Mouse (Mus musculus) right cerebral cortex, postnatal 14 days (tissue): ENCODE data around the gene Ipo13.

Source experiments
- DNase-seq: peaks from one replicate; pipeline ENCODE4 v3.0.0; 2022

Gene Ipo13

DNA sequence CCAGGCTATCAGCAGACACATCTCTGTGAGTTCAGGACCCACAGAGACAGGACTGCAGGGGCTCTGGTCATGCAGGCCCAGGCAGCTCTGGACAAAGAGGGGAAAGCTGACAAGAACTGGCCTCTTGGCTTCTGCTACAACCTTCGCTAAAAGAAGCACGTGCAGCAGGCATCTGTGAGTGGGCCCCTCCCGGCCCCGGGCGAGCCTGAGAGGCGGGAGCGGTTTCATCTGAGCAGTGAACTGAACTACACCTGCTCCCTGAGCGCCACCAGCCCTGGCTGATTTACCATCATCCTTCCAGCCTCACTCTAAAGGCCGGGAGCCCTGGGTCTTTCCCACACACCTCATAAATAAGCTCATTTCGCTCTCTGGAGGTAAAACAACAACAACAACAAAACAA is 36.5 kb downstream of the Ipo13 start:
- no peak for DNase-seq

DNA sequence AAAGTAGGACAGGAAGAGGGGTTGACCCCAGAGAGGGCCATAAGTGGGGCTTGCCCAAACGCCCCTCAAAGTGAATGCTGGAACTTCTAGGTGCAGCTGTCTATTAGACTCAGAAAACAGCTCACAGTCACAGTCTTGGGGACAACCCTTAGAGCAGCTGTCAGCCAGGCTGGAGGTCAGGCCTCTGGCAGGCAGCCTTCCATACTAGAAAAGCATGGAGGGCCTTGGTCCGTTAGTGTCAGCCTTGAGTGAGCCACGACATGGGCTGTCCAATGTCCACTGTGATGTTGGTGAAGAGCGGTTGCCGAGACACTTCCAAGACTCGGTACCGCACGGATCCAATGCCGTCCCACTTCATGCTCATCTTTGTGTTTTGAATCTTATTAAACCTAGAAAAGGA is 41.2 kb downstream of the Ipo13 start:
- no peak for DNase-seq

DNA sequence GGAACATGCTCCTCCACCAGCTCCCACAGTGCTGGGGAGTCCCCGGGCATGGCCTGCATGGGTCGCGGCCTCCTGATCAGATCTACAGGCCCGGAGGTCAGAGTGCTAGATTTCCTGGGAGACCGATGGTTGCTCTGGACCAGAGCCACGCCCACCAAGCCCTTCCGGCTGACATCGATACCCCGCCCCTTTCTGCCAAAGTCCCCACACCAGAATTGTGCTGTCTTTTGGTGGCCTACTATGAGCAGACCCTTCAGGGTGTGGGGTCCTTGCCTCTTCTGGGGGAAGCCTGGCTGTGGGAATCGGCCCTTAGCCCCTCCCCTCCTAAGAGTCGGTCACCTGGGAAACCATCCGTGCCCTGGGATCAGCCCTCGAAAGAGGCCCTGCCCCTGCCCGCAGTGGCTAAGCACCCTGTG is 42.3 kb downstream of the Ipo13 start, which contains the start of gene Ccdc24:
TSS of gene Ccdc24 (minus strand) at position 87 of the 416 bp plus-strand sequence.
- DNase-seq, result no peak

DNA sequence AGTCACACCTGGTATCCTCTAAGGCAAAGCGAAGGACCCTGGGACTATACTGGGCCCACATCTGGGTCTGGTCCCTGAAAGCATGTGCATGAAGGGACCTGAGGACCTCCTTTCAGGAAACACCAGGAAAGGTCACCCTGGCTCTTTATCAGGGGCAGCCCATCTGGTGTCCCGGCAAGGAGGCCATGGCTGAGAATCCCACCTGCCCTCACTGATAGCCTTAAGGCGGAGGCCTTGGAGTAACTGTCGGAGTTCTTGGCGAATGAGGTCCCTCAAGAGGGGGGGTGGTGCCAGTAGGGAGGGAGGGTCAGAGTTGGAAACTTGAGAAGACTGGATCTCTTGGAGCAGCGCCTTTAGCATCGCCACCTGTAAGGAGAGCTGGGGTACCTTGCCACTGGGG is 43.0 kb downstream of the Ipo13 start:
- DNase-seq, result no peak

DNA sequence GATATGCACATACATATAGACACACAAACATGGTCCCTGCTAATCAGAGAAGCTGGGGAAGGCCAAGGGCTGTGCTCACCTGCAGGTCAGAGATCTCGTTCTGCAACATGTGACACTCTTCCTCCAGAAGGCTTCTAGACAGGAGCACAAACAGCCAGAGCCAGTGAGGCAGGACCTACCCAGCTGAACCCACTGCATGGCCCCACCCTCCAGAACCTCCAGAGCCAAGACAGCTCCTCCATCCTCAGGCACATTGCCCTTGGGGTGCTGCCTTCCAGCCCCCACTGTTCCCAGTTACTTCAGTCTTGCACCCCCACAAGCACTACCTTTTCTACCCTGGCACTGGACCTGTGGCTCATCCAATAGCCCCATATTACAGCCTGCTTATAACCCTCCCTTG is 44.4 kb downstream of the Ipo13 start:
- DNase-seq, result no peak

DNA sequence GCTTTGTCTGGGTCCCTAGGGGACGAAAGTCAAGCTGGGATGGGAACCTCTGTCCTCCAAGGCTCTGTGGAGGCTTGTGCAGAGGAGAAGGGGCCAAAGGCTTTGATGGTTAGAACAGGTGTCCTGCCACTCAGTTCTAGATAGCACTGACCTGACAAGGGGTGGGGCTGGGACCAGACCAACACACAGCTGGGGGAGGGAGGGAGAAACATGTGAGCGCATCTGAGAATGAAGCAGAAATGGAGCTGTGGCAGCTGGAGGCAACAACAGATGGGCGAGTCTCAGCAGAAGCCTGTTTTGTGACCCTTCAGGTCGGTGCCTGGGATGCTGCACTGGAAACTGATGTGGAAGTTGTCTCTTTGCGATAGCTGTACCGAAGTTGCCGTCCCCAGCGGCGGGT is 45.5 kb downstream of the Ipo13 start:
- no peak for DNase-seq

DNA sequence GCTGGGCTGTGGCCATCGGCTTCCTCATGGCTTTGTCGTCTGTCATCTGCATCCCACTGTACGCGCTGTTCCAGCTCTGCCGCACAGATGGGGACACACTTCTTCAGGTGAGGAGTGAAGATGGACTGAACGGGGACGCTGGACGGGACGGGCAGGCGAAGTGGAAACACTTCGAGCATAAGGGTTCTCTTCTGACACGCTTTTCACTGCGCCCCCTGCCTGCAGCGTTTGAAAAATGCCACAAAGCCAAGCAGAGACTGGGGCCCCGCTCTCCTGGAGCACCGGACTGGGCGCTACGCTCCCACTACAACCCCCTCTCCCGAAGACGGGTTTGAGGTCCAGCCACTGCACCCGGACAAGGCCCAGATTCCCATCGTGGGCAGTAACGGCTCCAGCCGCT is 47.0 kb downstream of the Ipo13 start:
- DNase-seq, result peak; percentile 65

DNA sequence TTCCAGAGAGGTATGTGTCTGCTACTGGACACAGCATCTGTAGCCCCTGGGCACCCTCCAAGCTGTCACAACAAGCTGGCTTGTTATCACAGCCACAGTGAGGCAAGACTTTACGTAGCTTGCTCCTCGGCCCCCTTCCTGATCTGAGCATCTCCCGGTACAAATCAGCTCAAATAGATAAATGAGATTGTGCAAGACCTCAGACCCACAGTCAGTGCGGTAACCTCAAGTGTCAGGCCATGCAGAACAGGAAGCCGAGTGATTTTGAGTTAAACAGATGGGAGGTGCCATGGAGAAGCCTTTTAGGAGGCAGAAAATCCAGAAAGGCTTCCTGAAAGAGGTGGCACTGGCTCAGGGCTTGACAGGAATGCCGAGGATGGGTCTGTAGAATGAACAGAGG is 47.8 kb downstream of the Ipo13 start:
- DNase-seq, result no peak

DNA sequence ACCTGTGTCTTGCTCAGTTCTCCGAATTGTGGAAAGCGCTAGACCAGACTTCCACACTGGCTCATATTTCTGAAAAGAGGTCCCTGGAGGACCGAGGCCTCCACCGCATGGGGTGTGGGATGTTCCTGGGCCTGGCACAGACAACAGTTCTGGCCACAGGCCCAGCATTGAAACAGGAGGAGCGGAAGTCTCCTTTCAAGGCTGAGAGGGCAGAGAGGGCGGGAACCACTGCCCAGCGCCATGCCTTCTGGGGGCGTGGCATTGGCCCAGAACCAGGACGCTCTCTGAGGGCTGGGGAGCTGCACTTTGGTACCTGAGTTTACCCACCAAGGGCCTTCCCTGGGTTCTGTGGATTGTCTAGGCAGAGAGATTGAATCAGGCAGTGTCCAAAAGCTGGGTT is 48.7 kb downstream of the Ipo13 start:
- no peak for DNase-seq

DNA sequence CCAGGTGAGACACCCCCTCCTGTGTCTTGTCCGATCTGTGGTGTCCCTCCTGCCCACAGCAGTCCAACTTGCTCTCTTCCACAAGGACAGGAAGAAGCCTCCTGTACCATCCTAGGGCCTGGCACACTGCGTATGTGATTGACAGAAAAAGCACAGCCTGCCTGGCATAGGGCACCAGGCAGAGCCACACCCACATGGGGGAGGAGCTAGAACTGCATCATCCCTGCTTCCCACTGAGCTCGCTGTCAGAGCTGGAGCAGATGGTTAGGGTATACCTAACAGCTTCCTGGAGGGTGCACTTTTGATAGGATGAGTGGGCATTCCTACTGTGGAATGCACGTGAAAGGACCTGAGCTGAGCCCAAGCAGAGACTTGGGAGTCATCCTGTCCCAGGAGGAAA is 52.0 kb downstream of the Ipo13 start:
- peak; percentile 64 for DNase-seq

DNA sequence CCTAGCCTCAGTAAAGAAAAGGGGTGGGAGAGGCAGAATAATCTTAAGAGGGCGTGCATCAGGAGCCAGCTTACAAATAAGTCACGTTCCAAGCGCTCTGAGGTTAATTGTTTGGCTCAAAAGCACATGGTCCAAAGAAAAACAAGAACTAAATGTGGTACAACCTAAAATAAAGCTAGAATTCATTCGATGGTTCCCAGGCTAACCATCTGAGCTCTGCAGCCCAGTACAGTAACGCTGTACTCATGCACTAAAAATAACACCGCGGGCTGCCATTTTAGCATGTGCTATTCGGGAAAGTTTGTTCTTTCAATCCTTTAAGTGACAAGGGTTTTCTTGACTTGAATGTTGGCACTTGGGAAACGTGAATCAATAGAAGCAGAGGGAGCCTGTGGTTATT is 54.2 kb downstream of the Ipo13 start:
- no peak for DNase-seq

DNA sequence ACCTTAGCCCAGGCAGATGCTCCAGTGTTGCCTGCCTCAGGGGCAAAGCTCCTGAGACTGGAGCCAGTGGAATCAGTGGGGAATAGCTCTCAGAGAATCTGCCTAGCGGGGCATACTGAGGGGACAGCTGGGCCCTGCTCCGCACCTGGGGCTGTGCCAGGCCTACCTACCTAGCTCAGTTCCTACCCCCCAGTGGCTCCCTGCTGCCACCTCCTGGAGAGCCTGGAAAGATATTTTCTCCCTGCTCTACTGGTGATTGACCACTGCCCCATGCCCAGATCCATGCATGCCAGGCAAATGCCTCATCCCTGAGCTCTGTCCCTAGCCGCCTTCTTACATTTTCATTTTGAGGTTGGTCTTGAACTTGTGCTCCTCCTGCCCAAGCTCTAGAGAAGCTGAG is 56.0 kb downstream of the Ipo13 start:
- DNase-seq, result peak; percentile 71

DNA sequence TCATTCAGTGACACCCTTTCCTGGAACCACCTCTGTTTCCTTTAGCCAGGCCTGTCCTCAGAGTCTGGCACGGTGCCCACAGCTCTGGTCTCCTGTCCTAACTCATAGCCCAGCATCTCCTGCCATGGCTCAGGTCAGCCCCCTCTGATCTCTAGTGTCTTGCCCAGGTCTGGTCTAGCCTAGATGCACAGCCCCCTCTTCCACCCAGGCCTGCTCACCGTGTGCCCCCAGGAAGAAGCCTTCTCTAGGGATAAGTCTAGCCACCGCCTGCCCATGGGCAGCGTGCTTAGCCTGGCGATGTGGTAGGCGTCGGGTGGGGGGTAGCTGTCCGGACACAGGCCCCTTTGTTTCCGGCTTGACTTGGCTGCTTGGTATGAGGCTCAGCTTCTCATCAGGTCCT is 59.7 kb downstream of the Ipo13 start:
- peak; percentile 60 for DNase-seq

DNA sequence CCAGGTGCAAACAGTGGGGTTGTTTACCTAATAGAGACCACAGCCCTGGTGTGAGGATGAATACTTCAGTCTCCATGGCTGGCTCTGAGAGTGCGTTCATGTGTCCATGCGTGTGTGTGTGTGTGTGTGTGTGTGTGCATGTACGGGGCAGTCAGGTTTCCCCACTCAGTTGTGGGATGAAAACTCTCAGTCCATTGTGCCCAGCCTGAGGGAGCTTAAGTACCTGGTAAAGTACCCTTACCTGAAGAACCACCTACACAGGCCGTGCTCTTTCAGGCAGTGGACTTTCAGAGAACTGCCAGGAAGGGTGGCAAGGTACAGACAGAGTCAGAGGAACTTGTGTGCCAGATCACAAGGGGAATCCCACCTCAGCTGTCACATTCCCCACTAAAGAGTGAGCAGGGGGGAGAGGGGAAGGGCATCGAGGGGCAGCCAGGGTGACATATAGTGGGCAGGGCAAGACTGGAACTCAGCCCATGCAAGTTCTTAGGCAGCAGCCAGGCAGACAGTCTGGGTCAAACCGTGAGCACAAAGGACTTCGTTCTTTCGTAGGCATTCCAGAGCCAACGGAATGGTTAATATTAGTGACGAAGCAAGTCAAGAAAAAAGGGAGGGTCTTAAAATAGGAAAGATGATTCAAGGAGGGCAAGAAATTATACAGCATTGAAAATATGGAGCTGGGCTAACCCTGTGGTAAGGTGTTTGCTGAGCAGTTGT is 62.5 kb downstream of the Ipo13 start:
- no peak for DNase-seq

DNA sequence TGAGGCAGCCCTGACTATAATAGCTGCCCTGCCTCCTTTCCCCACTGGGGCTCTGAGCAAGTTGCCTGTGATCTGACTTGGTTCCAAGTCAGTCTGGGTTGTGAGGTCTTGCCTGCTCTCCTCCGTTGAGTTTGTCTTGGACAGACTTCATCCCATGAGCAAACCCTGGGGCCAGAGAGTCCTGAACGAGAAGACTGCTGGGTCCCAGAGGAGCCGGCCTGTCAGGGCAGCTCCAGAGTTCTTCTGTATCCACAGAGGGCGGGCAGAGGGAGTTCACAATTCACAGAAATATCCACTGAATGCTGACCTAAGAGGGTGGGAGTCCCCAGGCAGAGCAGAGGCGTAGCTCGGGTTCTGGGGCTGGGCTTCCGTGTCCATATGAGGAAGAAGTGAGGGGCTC is 63.9 kb downstream of the Ipo13 start:
- DNase-seq, result no peak

DNA sequence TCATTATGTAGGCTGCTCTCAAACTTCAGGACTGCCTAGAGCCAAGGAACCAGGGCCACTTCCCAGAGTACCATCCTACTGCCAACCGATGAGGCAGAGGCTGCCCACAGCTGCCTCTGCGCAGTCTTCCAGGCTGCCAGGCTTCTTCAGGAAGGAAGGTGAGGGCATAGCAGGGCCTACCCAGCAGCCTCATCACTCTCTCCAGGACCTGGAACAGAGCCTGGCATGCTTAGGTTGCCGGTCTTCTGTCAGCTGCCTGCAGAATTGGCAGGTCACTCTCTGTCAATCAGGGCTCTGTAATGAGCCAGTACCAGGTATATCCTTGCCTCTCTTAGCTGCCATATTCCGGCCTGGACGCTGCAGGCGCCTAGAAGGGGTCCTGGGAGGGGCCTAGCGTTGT is 64.6 kb downstream of the Ipo13 start:
- DNase-seq, result no peak

DNA sequence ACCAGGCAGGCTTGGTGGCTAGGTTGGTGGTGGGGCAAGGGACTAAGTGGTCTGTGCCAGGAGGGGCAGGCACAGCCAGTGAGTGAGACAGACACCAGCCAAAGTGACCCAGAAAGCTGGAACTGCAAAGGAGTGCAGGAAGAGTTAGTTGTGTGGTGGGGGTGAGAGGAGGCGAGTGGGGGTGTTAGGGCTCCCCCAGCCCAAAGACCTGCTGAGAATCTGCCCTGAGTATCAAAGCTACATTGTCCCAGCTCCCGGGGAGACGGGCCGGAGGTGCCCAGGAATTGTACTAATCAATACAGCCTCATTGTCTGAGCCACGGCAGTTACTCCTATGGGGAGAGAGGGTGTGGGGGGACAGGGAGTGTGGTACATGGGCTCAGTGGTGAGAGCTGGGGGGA is 65.3 kb downstream of the Ipo13 start:
- DNase-seq, result no peak

DNA sequence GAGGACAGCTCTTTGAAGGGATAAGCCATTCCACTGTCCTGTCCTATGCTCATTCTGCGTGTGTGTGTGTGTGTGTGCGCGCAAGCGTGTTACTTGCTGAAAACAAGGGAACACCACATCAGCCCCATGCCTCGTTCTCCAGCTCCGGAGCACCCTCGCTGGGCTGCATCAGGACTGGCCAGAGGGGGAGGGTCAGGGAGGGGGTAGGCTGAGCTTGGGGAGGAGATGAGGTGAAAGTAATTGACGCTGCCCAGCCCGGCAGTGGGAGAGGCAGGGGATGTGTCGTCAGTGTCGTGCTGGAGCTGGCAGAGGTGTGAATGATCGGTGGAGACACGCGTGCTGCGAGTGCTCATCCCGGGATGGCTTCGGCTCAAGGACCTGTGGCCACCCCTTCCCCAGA is 65.7 kb downstream of the Ipo13 start:
- DNase-seq, result no peak

DNA sequence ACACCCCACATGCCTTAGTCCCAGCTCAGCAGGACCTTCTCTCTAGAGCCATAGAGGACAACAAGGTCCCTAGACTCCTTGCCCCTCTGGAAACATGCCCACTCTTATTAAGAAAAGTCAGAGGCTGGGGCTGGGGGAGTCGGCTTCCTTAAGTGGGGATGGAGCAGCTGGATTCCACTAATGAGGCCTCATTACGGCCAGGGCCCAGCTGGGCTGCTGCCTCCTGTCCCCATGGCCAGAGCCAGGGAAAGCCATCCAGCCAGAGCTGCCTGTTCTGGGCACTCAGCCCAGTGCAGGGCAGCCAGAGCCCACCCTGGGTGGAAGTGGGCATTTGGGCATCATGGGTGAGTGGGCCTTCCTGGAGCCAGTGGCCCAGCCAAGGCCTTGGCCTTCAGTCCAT is 67.8 kb downstream of the Ipo13 start:
- DNase-seq, result peak; percentile 31

DNA sequence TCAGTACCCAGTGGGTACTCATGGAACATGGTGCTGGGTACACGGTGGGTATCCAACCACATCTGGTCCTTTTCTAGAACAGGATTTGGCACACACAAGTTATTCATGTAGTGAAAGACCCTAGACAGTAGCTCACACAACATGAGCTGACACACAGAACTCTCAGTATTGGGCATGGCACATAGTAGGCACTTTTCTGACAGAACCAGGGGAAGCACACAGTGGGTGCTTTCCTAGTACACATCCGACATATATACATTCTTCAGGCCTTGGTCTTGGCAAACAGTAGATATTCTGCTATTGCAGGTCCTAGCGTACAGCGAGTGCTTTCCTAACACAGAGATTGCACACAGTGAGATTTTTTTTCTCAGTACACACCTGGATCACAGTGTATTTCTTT is 68.5 kb downstream of the Ipo13 start:
- no peak for DNase-seq

DNA sequence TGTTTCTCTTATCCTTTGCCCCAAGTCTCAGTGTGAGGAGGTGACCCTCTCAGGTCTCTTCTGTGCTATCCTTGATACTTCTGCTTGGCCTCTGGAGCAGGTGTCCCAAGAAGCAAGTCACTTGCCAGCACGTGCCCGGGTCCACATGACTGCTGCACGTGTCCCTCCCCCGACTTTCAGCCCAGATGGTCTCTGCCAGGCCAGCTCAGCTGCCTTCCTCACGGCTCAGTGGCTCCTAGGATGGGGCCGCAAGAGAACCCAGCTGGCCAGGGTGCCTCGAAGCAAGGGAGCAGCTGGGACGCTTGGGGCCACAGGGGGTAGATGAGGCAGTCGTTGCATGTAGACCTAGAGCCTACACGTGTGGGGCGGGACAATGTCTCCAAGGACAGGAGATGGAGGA is 69.5 kb downstream of the Ipo13 start:
- DNase-seq, result no peak
